Mouse (Mus musculus) stomach, embryonic 14.5 days (tissue): ENCODE results near the gene Syt8. TPM values are rescaled to one million over a fixed set of nuclear protein-coding genes. Genes with fewer than 3 reads are reported as not detected.
"Not testable (repeated sequence)": the region's sequence is repeated elsewhere in the genome, so short reads cannot be mapped to it uniquely, and the experiment has no call there.

Experiments used
- ATAC-seq: fragments of 200-750 bp; cut with Nextera tagmentation; 2 replicates; pipeline ENCODE4 v1.8.0; 2017; ENCODE audit warnings: low read depth, moderate TSS enrichment; ENCODE audit not compliant: insufficient number of reproducible peaks, insufficient read depth, low FRiP score
- H3K27ac ChIP-seq: fragments of 300-500 bp; sonication (generic); 2 replicates; pipeline ENCODE4 v1.5.1; 2014; ENCODE audit warnings: mild to moderate bottlenecking, low read length, moderate library complexity, mixed read lengths
- H3K27me3 ChIP-seq: fragments of 300-500 bp; sonication (generic); 2 replicates; pipeline ENCODE4 v1.6.1; 2014; ENCODE audit warnings: low read length, control low read depth, mixed read lengths; ENCODE audit not compliant: control insufficient read depth, insufficient read depth
- H3K36me3 ChIP-seq: fragments of 300-500 bp; sonication (generic); 2 replicates; pipeline ENCODE4 v1.6.1; 2014; ENCODE audit warnings: mild to moderate bottlenecking, control low read depth, low read length, moderate library complexity, mixed read lengths; ENCODE audit not compliant: control insufficient read depth, insufficient read depth
- H3K4me1 ChIP-seq: fragments of 300-500 bp; sonication (generic); 2 replicates; pipeline ENCODE4 v1.6.1; 2014; ENCODE audit warnings: low read length, control low read depth, mixed read lengths; ENCODE audit not compliant: control insufficient read depth, insufficient read depth
- H3K4me2 ChIP-seq: fragments of 300-500 bp; sonication (generic); replicated peaks from 2 replicates; pipeline ENCODE4 v1.6.1; 2014; ENCODE audit warnings: low read depth, low read length, control low read depth
- H3K4me3 ChIP-seq: fragments of 300-500 bp; sonication (generic); 2 replicates; pipeline ENCODE4 v1.5.1; 2014; ENCODE audit warnings: low read depth, low read length, control low read depth
- H3K9ac ChIP-seq: fragments of 300-500 bp; sonication (generic); replicated peaks from 2 replicates; pipeline ENCODE4 v1.6.1; 2014; ENCODE audit warnings: low read depth, mild to moderate bottlenecking, control low read depth, low read length, moderate library complexity, mixed read lengths
- H3K9me3 ChIP-seq: fragments of 300-500 bp; sonication (generic); 2 replicates; pipeline ENCODE4 v1.6.1; 2016; ENCODE audit warnings: low read depth, low read length, control low read depth; ENCODE audit not compliant: control insufficient read depth
- WGBS: fragments of 180-500 bp; shearing (Covaris S2); extraction: QIAGEN DNeasy Blood & Tissue Kit; methylation state at CpG from one replicate; pipeline ENCODE4 v1.1.7; 2014; 5-methylcytosine and 5-hydroxymethylcytosine counted together
- polyA plus RNA-seq: library from polyadenylated mRNA; unstranded; fragments of >200 nt; fragmentation: Nextera tagmentation; extraction: Ambion mirVana; gene quantifications from 2 replicates; pipeline ENCODE4 v1.2.1, GENCODE M21; 2014

Syt8 gene
- polyA plus RNA-seq, 1 experiment from 2014 or later = 4.8 TPM

DNA sequence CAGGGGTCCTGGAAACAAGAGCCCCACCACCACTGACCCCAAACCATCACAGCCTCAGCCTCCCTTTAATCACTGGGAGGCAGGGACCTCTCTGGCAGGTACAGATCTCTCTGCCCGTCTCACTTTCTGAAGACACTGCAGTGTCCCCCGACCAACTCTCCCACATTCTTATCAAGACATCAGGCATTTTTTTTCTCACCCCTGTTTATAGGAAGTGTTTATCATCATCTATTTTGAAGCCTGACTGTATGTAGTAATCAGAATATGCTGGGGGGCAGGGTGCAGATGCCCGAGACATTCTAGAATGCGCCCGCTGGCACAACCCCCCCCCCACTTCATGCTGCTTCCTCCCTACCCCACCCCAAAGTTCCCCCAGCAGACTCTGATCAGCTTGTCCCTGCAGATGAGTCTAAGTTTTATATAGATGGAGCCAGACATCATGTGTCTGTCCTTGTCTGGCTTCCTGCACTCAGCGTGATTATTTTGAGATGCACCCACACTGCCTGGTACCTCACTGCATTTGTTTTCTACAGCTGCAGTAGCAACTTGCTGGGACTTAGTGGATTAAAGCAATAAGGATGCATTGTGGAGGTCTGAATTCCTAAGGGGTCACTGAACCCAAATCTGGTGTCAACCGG, 34.4 kb upstream of the Syt8 start:
- WGBS = 69% methylated on average over 7 of the region's 7 CpGs

DNA sequence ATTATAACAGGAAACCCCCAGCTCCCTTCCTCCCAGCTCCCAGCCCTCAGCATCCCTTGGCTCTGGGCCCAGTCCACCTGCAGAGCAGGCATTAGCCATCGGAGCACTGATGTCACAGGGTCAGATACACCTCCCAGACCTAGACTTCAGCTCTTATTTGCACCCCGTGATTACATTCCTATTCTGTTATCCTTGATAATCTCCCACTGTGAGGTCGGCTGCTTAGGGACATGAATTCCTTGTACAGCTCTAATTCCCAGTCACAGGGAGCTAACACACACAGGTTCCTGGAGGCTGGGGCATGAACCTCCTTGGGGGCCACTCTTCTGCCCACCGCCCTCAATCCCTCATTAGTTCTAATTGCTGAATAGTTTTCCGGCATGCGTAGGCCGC, 33.9 kb upstream of the Syt8 start:
- H3K4me1 ChIP-seq = no peaks in the 10 kb centered on the region
- no peaks in the 10 kb centered on the region for H3K27me3 ChIP-seq
- H3K9ac ChIP-seq = no peak overlapping the region
- WGBS = 45% methylated on average over 7 of the region's 7 CpGs
- no peak overlapping the region for H3K27ac ChIP-seq
- H3K4me3 ChIP-seq = no peak overlapping the region
- no peak overlapping the region for H3K4me2 ChIP-seq
- H3K9me3 ChIP-seq = no peaks in the 10 kb centered on the region
- H3K36me3 ChIP-seq = no peaks in the 10 kb centered on the region
- no peak for ATAC-seq

More for the DNA sequence above, 34.4 kb upstream of the Syt8 start:
- no peak overlapping the region for H3K9ac ChIP-seq
- H3K4me2 ChIP-seq = no peak overlapping the region
- H3K9me3 ChIP-seq = no peaks in the 10 kb centered on the region
- H3K27me3 ChIP-seq = no peaks in the 10 kb centered on the region
- ATAC-seq = no peak
- H3K27ac ChIP-seq = no peak overlapping the region
- no peaks in the 10 kb centered on the region for H3K4me1 ChIP-seq
- no peak overlapping the region for H3K4me3 ChIP-seq
- H3K36me3 ChIP-seq = no peaks in the 10 kb centered on the region

DNA sequence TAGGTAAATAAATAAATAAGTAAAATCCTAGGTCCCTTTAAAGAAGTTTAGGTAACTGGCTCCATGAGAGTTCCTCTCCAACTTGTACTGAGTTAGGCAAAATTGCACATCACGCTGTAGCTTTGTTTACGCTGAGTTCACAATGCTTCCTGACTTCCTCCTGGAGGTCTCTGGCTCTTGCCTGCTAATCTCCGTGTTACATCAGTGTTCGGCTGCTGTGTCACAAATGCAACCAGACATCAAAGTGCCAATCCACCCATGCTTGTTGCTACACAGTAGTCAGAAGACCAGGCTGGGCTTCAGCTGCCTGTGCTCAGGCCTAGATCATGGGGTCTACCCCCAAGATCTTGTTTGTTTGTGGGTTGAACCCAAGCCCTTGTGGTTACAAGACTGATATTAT, 31.1 kb upstream of the Syt8 start:
- ATAC-seq = no peak
- WGBS = 72% methylated on average over 4 of the region's 4 CpGs
- H3K4me1 ChIP-seq = no peaks in the 10 kb centered on the region
- H3K9ac ChIP-seq = no peak overlapping the region
- no peak overlapping the region for H3K4me2 ChIP-seq
- no peaks in the 10 kb centered on the region for H3K36me3 ChIP-seq
- H3K27ac ChIP-seq = no peak overlapping the region
- H3K4me3 ChIP-seq = no peak overlapping the region
- no peaks in the 10 kb centered on the region for H3K27me3 ChIP-seq
- no peaks in the 10 kb centered on the region for H3K9me3 ChIP-seq

GRCm38 (mm10) chr7:142405134-142405533, 29.5 kb upstream of the Syt8 start:
- not testable (repeated sequence) for H3K36me3 ChIP-seq, ATAC-seq, H3K9ac ChIP-seq, H3K4me1 ChIP-seq, H3K4me2 ChIP-seq, H3K9me3 ChIP-seq, H3K4me3 ChIP-seq, H3K27me3 ChIP-seq, H3K27ac ChIP-seq
- 97% methylated on average over 5 of the region's 5 CpGs for WGBS

GRCm38 (mm10) chr7:142407935-142408334, 26.7 kb upstream of the Syt8 start:
- Histone ChIP-seq H3K4me2 (no peak overlapping the region), H3K27me3 (no peaks in the 10 kb centered on the region), H3K9ac (no peak overlapping the region), H3K9me3 (no peaks in the 10 kb centered on the region), H3K4me1 (no peaks in the 10 kb centered on the region), H3K4me3 (no peak overlapping the region), H3K36me3 (no peaks in the 10 kb centered on the region), H3K27ac (no peak overlapping the region)
- no peak for ATAC-seq
- 73% methylated on average over 4 of the region's 4 CpGs for WGBS

DNA sequence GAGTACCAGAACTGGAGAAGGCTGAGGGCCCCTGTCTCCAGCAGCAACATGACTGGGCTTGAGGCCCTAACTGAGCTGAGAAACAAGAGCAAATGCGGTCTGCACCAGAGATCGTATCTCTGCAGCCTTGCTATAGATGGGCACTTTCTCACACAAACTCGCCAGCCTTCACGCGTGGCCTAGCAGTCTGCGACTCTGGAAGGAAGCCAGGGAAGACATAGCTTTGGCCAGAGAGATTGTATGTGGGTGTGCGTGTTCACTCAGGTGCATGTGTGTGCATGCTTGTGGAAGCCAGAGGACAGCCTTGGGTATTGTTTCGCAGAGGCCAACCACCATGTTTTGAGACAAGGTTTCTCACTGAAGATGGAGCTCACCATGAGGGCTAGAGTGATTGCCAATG, 26.0 kb upstream of the Syt8 start:
- Histone ChIP-seq H3K27ac (no peak overlapping the region), H3K4me3 (no peak overlapping the region), H3K4me1 (no peaks in the 10 kb centered on the region), H3K9me3 (no peaks in the 10 kb centered on the region), H3K4me2 (no peak overlapping the region), H3K36me3 (no peaks in the 10 kb centered on the region), H3K27me3 (no peaks in the 10 kb centered on the region), H3K9ac (no peak overlapping the region)
- ATAC-seq = no peak
- 92% methylated on average over 8 of the region's 8 CpGs for WGBS

- Histone ChIP-seq H3K4me1 (no peaks in the 10 kb centered on the region), H3K9ac (no peak overlapping the region), H3K4me2 (no peak overlapping the region), H3K4me3 (no peak overlapping the region), H3K36me3 (no peaks in the 10 kb centered on the region), H3K27ac (no peak overlapping the region), H3K27me3 (no peaks in the 10 kb centered on the region), H3K9me3 (no peaks in the 10 kb centered on the region)
- WGBS = 83% methylated on average over 3 of the region's 3 CpGs
- ATAC-seq = no peak
Measured at GRCm38 (mm10) chr7:142409603-142410002, 25.0 kb upstream of the Syt8 start.

GRCm38 (mm10) chr7:142413285-142413684, 21.4 kb upstream of the Syt8 start:
- Histone ChIP-seq H3K4me3 (no peak overlapping the region), H3K9ac (no peak overlapping the region), H3K4me1 (no peaks in the 10 kb centered on the region), H3K9me3 (no peaks in the 10 kb centered on the region), H3K27me3 (no peaks in the 10 kb centered on the region), H3K27ac (no peak overlapping the region), H3K36me3 (no peaks in the 10 kb centered on the region), H3K4me2 (no peak overlapping the region)
- ATAC-seq = no peak
- WGBS = 85% methylated on average over 6 of the region's 6 CpGs

DNA sequence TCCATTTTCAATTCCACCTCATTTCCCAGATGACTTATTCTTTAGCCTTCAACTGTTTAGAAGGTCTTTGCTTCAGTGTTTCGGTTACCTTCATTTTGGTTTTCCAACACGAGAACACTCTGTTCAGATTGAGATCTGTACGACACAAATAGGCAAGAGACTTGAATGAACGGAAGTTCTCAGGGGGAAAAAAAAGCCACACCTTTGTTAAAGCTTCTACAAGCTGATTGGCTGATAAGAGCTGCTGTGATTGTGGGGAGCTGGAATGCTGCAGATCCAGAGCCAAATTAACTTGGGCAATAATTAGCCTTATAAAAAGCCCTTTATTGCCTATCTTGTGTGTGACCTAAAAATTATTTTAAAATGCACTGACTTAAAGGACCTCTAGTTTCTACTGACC, 19.3 kb upstream of the Syt8 start:
- no peak overlapping the region for H3K4me3 ChIP-seq
- H3K9me3 ChIP-seq = no peaks in the 10 kb centered on the region
- 60% methylated on average over 4 of the region's 4 CpGs for WGBS
- no peaks in the 10 kb centered on the region for H3K27me3 ChIP-seq
- no peak overlapping the region for H3K9ac ChIP-seq
- H3K4me2 ChIP-seq = no peak overlapping the region
- H3K4me1 ChIP-seq = no peaks in the 10 kb centered on the region
- no peaks in the 10 kb centered on the region for H3K36me3 ChIP-seq
- no peak for ATAC-seq
- H3K27ac ChIP-seq = no peak overlapping the region
